Mouse (Mus musculus) MEL (cell line): ENCODE measurements at regions not wholly inside any gene's neighbourhood (a gene's known extent, or its start where the extent isn't known, plus 50 kb on each side); places are given as distances from the start of the nearest gene placed in this dataset.

Source experiments
- DNase-seq: peaks from one replicate; pipeline ENCODE4 v3.0.0; 2011; ENCODE audit warnings: low read depth, low spot score
- H3K27ac ChIP-seq: 2 replicates; pipeline ENCODE4 v1.5.1; 2012; ENCODE audit warnings: low read depth, mild to moderate bottlenecking, control low read depth, low read length, moderate library complexity; ENCODE audit not compliant: control insufficient read depth
- H3K27me3 ChIP-seq, 2 experiments: fragments of 150-350 bp in 1 of 2; sonication (generic) in 1 of 2; 2 replicates each; pipeline ENCODE4 v1.6.1; 2012; ENCODE audit warnings: low read length in 2 of 2, mild to moderate bottlenecking in 2 of 2, improper control_type of control experiment in 1 of 2, moderate library complexity in 1 of 2; ENCODE audit not compliant: insufficient read depth in 2 of 2, control insufficient read depth in 1 of 2
- H3K36me3 ChIP-seq, 2 experiments: 2 replicates each; pipeline ENCODE4 v1.6.1; 2012 to 2014; ENCODE audit warnings: low read length in 2 of 2, improper control_type of control experiment in 1 of 2, inconsistent platforms in 1 of 2, mild to moderate bottlenecking in 1 of 2; ENCODE audit not compliant: insufficient read depth in 2 of 2, control insufficient read depth in 1 of 2
- H3K4me1 ChIP-seq, 2 experiments: fragments of 150-350 bp in 1 of 2; sonication (generic) in 1 of 2; 2 replicates each; pipeline ENCODE4 v1.6.1; 2012; ENCODE audit warnings: low read length in 2 of 2, improper control_type of control experiment in 1 of 2, mild to moderate bottlenecking in 1 of 2; ENCODE audit not compliant: insufficient read depth in 2 of 2, control insufficient read depth in 1 of 2
- H3K4me3 ChIP-seq, 2 experiments: fragments of 150-350 bp in 1 of 2; sonication (generic) in 1 of 2; 2 replicates each; pipeline ENCODE4 v1.5.1; 2012; ENCODE audit warnings: low read depth in 2 of 2, low read length in 2 of 2, mild to moderate bottlenecking in 2 of 2, moderate library complexity in 2 of 2, control low read depth in 1 of 2, improper control_type of control experiment in 1 of 2; ENCODE audit not compliant: control insufficient read depth in 1 of 2, insufficient read depth in 1 of 2
- H3K79me2 ChIP-seq: 2 replicates; pipeline ENCODE4 v1.6.1; 2012; ENCODE audit warnings: mild to moderate bottlenecking, low read length, moderate library complexity; ENCODE audit not compliant: control insufficient read depth, poor library complexity, insufficient read depth
- H3K9ac ChIP-seq: 2 replicates; pipeline ENCODE4 v1.6.1; 2012; ENCODE audit warnings: low read depth, mild to moderate bottlenecking, control low read depth, low read length, moderate library complexity; ENCODE audit not compliant: control insufficient read depth, poor library complexity, severe bottlenecking
- H3K9me3 ChIP-seq: fragments of 150-350 bp; sonication (generic); replicated peaks from 2 replicates; pipeline ENCODE4 v1.6.1; 2012; ENCODE audit warnings: mild to moderate bottlenecking, low read length, improper control_type of control experiment, moderate library complexity; ENCODE audit not compliant: insufficient read depth
- CHD1 ChIP-seq: IDR thresholded peaks from 2 replicates; pipeline ENCODE4 v1.6.1; 2012; ENCODE audit warnings: low read depth, mild to moderate bottlenecking, inconsistent platforms, low read length, improper control_type of control experiment
- E2F4 ChIP-seq: IDR thresholded peaks from 2 replicates; pipeline ENCODE4 v1.6.1; 2011; ENCODE audit warnings: low read depth, low read length, improper control_type of control experiment, borderline replicate concordance
- ELF1 ChIP-seq: IDR thresholded peaks from 2 replicates; pipeline ENCODE4 v1.6.1; 2014; ENCODE audit warnings: low read depth, mild to moderate bottlenecking, inconsistent platforms, low read length, improper control_type of control experiment, moderate library complexity
- ETS1 ChIP-seq: IDR thresholded peaks from 2 replicates; pipeline ENCODE4 v1.6.1; 2012; ENCODE audit warnings: low read depth, mild to moderate bottlenecking, inconsistent platforms, low read length, improper control_type of control experiment, moderate library complexity
- JUND ChIP-seq: IDR thresholded peaks from 2 replicates; pipeline ENCODE4 v1.6.1; 2011; ENCODE audit warnings: low read depth, mild to moderate bottlenecking, improper control_type of control experiment, low read length
- MAFK ChIP-seq: IDR thresholded peaks from 2 replicates; pipeline ENCODE4 v1.6.1; 2011; ENCODE audit warnings: low read depth, mild to moderate bottlenecking, low read length, improper control_type of control experiment, borderline replicate concordance
- MYC ChIP-seq: IDR thresholded peaks from 2 replicates; pipeline ENCODE4 v1.6.1; 2011; ENCODE audit warnings: low read depth, mild to moderate bottlenecking, low read length, improper control_type of control experiment, moderate library complexity
- POLR2AphosphoS2 ChIP-seq: IDR thresholded peaks from 2 replicates; pipeline ENCODE4 v1.6.1; 2011; ENCODE audit warnings: low read length, improper control_type of control experiment
- RCOR1 ChIP-seq: IDR thresholded peaks from 2 replicates; pipeline ENCODE4 v1.6.1; 2012; ENCODE audit warnings: low read depth, mild to moderate bottlenecking, inconsistent platforms, low read length, improper control_type of control experiment
- TAL1 ChIP-seq: IDR thresholded peaks from 2 replicates; pipeline ENCODE4 v1.6.1; 2012; ENCODE audit warnings: mild to moderate bottlenecking, inconsistent platforms, low read length, moderate library complexity, mixed read lengths
- TCF12 ChIP-seq: IDR thresholded peaks from 2 replicates; pipeline ENCODE4 v1.6.1; 2014; ENCODE audit warnings: low read depth, mild to moderate bottlenecking, inconsistent platforms, low read length, improper control_type of control experiment, moderate library complexity
- UBTF ChIP-seq: IDR thresholded peaks from 2 replicates; pipeline ENCODE4 v1.6.1; 2012; ENCODE audit warnings: low read depth, mild to moderate bottlenecking, inconsistent platforms, low read length, improper control_type of control experiment, moderate library complexity, borderline replicate concordance; ENCODE audit not compliant: insufficient read depth
- USF2 ChIP-seq, 2 experiments: IDR thresholded peaks; 2 replicates each; pipeline ENCODE4 v1.6.1; 2011 to 2012; ENCODE audit warnings: improper control_type of control experiment in 2 of 2, low read length in 2 of 2, borderline replicate concordance in 1 of 2, inconsistent platforms in 1 of 2, low read depth in 1 of 2, mild to moderate bottlenecking in 1 of 2; ENCODE audit not compliant: insufficient read depth in 1 of 2

- DNase-seq = no peak
- Histone ChIP-seq H3K4me1 (no peaks in the 10 kb centered on the region), H3K79me2 (no peaks in the 10 kb centered on the region), H3K27ac (no peak overlapping the region), H3K27me3 (no peaks in the 10 kb centered on the region; a peak in 1 of 4 replicates), H3K4me3 (no peak overlapping the region), H3K9me3 (no peaks in the 10 kb centered on the region), H3K36me3 (no peaks in the 10 kb centered on the region), H3K9ac (no peak overlapping the region)
- TF ChIP-seq RCOR1 = no peak
Measured at GRCm38 (mm10) chr15:72377201-72377600, 1457.2 kb upstream of the Gm6569 start.

GRCm38 (mm10) chr15:72379291-72379690 is 1455.1 kb upstream of the Gm6569 start:
- H3K9ac ChIP-seq = no peak overlapping the region
- H3K27me3 ChIP-seq = no peaks in the 10 kb centered on the region; a peak in 1 of 4 replicates
- no peaks in the 10 kb centered on the region for H3K36me3 ChIP-seq
- H3K4me3 ChIP-seq = no peak overlapping the region
- no peak for TF ChIP-seq ELF1
- no peak for TF ChIP-seq ETS1
- TF ChIP-seq JUND = no peak
- TF ChIP-seq POLR2AphosphoS2 = no peak
- TF ChIP-seq TAL1 = no peak
- TF ChIP-seq RCOR1 = no peak
- no peak for TF ChIP-seq UBTF
- no peak for TF ChIP-seq USF2 (IDR thresholded peaks at IDR 0.05; ENCODE audit: borderline replicate concordance in 1 of 2, insufficient read depth in 1 of 2, low read depth in 1 of 2, low read length in 2 of 2)
- no peak for TF ChIP-seq MYC
- H3K27ac ChIP-seq = no peak overlapping the region
- H3K4me1 ChIP-seq = no peaks in the 10 kb centered on the region
- no peaks in the 10 kb centered on the region for H3K79me2 ChIP-seq
- no peak for DNase-seq
- no peaks in the 10 kb centered on the region for H3K9me3 ChIP-seq

GRCm38 (mm10) chr15:72381164-72381563 is 1453.2 kb upstream of the Gm6569 start:
- H3K9ac ChIP-seq = no peak overlapping the region
- no peak for DNase-seq
- H3K9me3 ChIP-seq = no peaks in the 10 kb centered on the region
- H3K27me3 ChIP-seq = no peaks in the 10 kb centered on the region; a peak in 1 of 4 replicates
- no peak overlapping the region for H3K4me3 ChIP-seq
- no peak for TF ChIP-seq E2F4
- TF ChIP-seq MAFK = no peak
- no peak for TF ChIP-seq CHD1
- TF ChIP-seq TCF12 = no peak
- no peak for TF ChIP-seq TAL1
- no peak for TF ChIP-seq JUND
- TF ChIP-seq, all 39 proteins: peak for 0
- Histone ChIP-seq H3K4me1 (no peaks in the 10 kb centered on the region), H3K79me2 (no peaks in the 10 kb centered on the region), H3K27ac (no peak overlapping the region), H3K36me3 (no peaks in the 10 kb centered on the region)
